Mouse (Mus musculus): ENCODE measurements around the gene Steap2.

- TF ChIP-seq ELF1 (IDR thresholded peaks at IDR 0.05; ENCODE audit: low read depth, low read length), result no peak
- TF ChIP-seq GABPA (IDR thresholded peaks at IDR 0.05; ENCODE audit: low read depth, low read length), result no peak
- TF ChIP-seq USF2 (IDR thresholded peaks at IDR 0.05; ENCODE audit: borderline replicate concordance in 1 of 2, insufficient read depth in 1 of 2, low read depth in 1 of 2, low read length in 2 of 2), result no peak
- no peak for TF ChIP-seq CTCF (IDR thresholded peaks at IDR 0.05 in 2 of 3, conservative IDR thresholded peaks at IDR 0.05 in 1 of 3; ENCODE audit: control insufficient read depth in 1 of 3, insufficient read depth in 1 of 3, low read depth in 2 of 3, low read length in 3 of 3, poor library complexity in 1 of 3, severe bottlenecking in 1 of 3)
- no peak for TF ChIP-seq GATA1 (IDR thresholded peaks at IDR 0.05; ENCODE audit: low read depth, low read length)
- no peak for TF ChIP-seq POLR2A (IDR thresholded peaks at IDR 0.05; ENCODE audit: control insufficient read depth in 1 of 2, insufficient read depth in 1 of 2, low read depth in 1 of 2, low read length in 2 of 2, poor library complexity in 1 of 2)
- no peak for TF ChIP-seq ZNF384 (IDR thresholded peaks at IDR 0.05; ENCODE audit: low read depth, low read length)
- TF ChIP-seq EP300 (IDR thresholded peaks at IDR 0.05; ENCODE audit: low read depth in 1 of 2, low read length in 2 of 2), result no peak
- no peak for TF ChIP-seq TBP (IDR thresholded peaks at IDR 0.05; ENCODE audit: low read depth, low read length)
Measured at GRCm38 (mm10) chr5:5705019-5705418, 10.6 kb upstream of the Steap2 start.

Measured in MEL (cell line).